ENCODE assay signal across 8 mouse cellular contexts in the genomic region with DNA sequence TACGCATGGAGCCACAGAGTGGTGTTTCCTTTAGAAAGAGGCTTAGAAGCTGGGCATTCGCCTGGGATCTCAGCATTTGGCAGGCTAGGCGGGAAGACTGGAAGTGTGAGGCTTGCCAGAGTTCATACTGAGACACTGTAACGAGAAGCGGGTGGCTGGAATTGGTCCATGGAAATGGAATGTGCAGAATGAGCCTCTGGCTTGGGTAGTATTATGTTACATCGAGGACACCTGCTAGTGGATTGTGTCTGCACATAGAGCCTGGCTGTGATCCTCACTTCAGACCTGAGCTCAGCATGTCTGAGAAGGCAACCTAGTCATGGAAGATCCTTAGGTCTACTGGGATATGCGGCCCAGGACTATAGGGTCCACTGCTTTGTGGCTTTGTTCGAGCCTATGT.
DNase-seq lines count a peak whose midpoint lies in the region; ATAC-seq lines count a peak whose summit lies in the region.

No protein-coding gene starts in this region.

- no peak overlapping the region for H3K9ac ChIP-seq in liver, embryonic 11.5 days (ENCODE audit: low read depth, low read length)
- H3K9ac ChIP-seq in lung, embryonic 16.5 days (ENCODE audit: low read length) = no peak overlapping the region

- H3K27me3 ChIP-seq in liver, embryonic 11.5 days (replicated peaks; ENCODE audit: control insufficient read depth, insufficient read depth, low read length) = no peaks in the 10 kb centered on the region
- no peaks in the 10 kb centered on the region for H3K27me3 ChIP-seq in lung, embryonic 16.5 days (ENCODE audit: control insufficient read depth, insufficient read depth, low read depth, low read length)

- no peak for ATAC-seq in liver, embryonic 11.5 days (replicated peaks; ENCODE audit: low FRiP score)
- peak; percentile 60 for ATAC-seq in lung, embryonic 16.5 days (ENCODE audit: low read depth)

- peak; percentile 11 for DNase-seq in liver
- DNase-seq in liver, embryonic 11.5 days (ENCODE audit: low spot score) = no peak
- DNase-seq in cerebellum, adult 9-11 months = peak; percentile 93
- DNase-seq in gastrocnemius, postnatal 10 days = peak; percentile 79
- DNase-seq in kidney, adult 9 months = peak; percentile 77
- DNase-seq in T-cell, adult 2 months (ENCODE audit: low spot score) = no peak
- no peak for DNase-seq in MN1 (ENCODE audit: low spot score)

- H3K4me1 ChIP-seq in liver, embryonic 11.5 days (replicated peaks; ENCODE audit: control insufficient read depth, insufficient read depth, low read length) = no peaks in the 10 kb centered on the region
- H3K4me1 ChIP-seq in lung, embryonic 16.5 days (replicated peaks; ENCODE audit: control insufficient read depth, insufficient read depth, low read length) = no peaks in the 10 kb centered on the region

- H3K4me3 ChIP-seq in liver, embryonic 11.5 days (ENCODE audit: low read depth, low read length) = no peak overlapping the region
- no peak overlapping the region for H3K4me3 ChIP-seq in lung, embryonic 16.5 days (ENCODE audit: low read length)

- 79% methylated on average over 8 of the region's 8 CpGs for WGBS in liver, embryonic 11.5 days
- 52% methylated on average over 8 of the region's 8 CpGs for WGBS in lung, embryonic 16.5 days

- no peak overlapping the region for H3K27ac ChIP-seq in liver, embryonic 11.5 days (ENCODE audit: low read depth, low read length)
- no peak overlapping the region for H3K27ac ChIP-seq in lung, embryonic 16.5 days (ENCODE audit: low read length)

- H3K4me2 ChIP-seq in liver, embryonic 11.5 days = no peak overlapping the region
- H3K4me2 ChIP-seq in lung, embryonic 16.5 days (ENCODE audit: low read depth, low read length) = no peak overlapping the region

- H3K9me3 ChIP-seq in liver, embryonic 11.5 days (ENCODE audit: control insufficient read depth, low read length) = no peaks in the 10 kb centered on the region
- H3K9me3 ChIP-seq in lung, embryonic 16.5 days (ENCODE audit: control insufficient read depth, low read length) = no peaks in the 10 kb centered on the region

- H3K36me3 ChIP-seq in liver, embryonic 11.5 days (ENCODE audit: control insufficient read depth, insufficient read depth, low read length) = no peaks in the 10 kb centered on the region
- no peaks in the 10 kb centered on the region for H3K36me3 ChIP-seq in lung, embryonic 16.5 days (ENCODE audit: control insufficient read depth, insufficient read depth, low read length)

Comparison
In these comparisons a context has a peak if more than half of its experiments do, and no peak if none do; other contexts are left out.
1. DNase-seq: peak in liver (single experiment), cerebellum, adult 9-11 months (single experiment), gastrocnemius, postnatal 10 days (single experiment) and kidney, adult 9 months (single experiment); none in liver, embryonic 11.5 days (single experiment), T-cell, adult 2 months (single experiment) and MN1 (single experiment).